Mouse (Mus musculus) hindbrain, embryonic 16.5 days (tissue): ENCODE data around the gene Fpr3. TPM values are rescaled to one million over a fixed set of nuclear protein-coding genes. Genes with fewer than 3 reads are reported as not detected.
"Not testable (repeated sequence)": the region's sequence is repeated elsewhere in the genome, so short reads cannot be mapped to it uniquely, and the experiment has no call there.

ENCODE experiments used
- ATAC-seq: fragments of 200-750 bp; cut with Nextera tagmentation; 2 replicates; pipeline ENCODE4 v1.8.0; 2017; ENCODE audit warnings: moderate TSS enrichment, moderate library complexity
- H3K27ac ChIP-seq: fragments of 300-500 bp; sonication (generic); 2 replicates; pipeline ENCODE4 v1.5.1; 2014; ENCODE audit warnings: low read depth, mild to moderate bottlenecking, control low read depth, low read length, moderate library complexity
- H3K27me3 ChIP-seq: fragments of 300-500 bp; sonication (generic); replicated peaks from 2 replicates; pipeline ENCODE4 v1.6.1; 2014; ENCODE audit warnings: low read length; ENCODE audit not compliant: control insufficient read depth, insufficient read depth
- H3K36me3 ChIP-seq: fragments of 300-500 bp; sonication (generic); 2 replicates; pipeline ENCODE4 v1.6.1; 2014; ENCODE audit warnings: mild to moderate bottlenecking, low read length, moderate library complexity, mixed read lengths; ENCODE audit not compliant: control insufficient read depth, insufficient read depth
- H3K4me1 ChIP-seq: fragments of 300-500 bp; sonication (generic); 2 replicates; pipeline ENCODE4 v1.6.1; 2014; ENCODE audit warnings: low read depth, low read length; ENCODE audit not compliant: control insufficient read depth, insufficient read depth
- H3K4me2 ChIP-seq: fragments of 300-500 bp; sonication (generic); 2 replicates; pipeline ENCODE4 v1.6.1; 2014; ENCODE audit warnings: mild to moderate bottlenecking, low read length, control low read depth, moderate library complexity
- H3K4me3 ChIP-seq: fragments of 300-500 bp; sonication (generic); 2 replicates; pipeline ENCODE4 v1.5.1; 2014; ENCODE audit warnings: mild to moderate bottlenecking, low read length, control low read depth, moderate library complexity
- H3K9ac ChIP-seq: fragments of 300-500 bp; sonication (generic); 2 replicates; pipeline ENCODE4 v1.6.1; 2014; ENCODE audit warnings: low read depth, mild to moderate bottlenecking, control low read depth, low read length, moderate library complexity
- H3K9me3 ChIP-seq: fragments of 300-500 bp; sonication (generic); 2 replicates; pipeline ENCODE4 v1.6.1; 2014; ENCODE audit warnings: mild to moderate bottlenecking, low read length, moderate library complexity; ENCODE audit not compliant: control insufficient read depth
- WGBS: fragments of 180-500 bp; shearing (Covaris S2); extraction: QIAGEN DNeasy Blood & Tissue Kit; methylation state at CpG from one replicate; pipeline ENCODE4 v1.1.7; 2014; 5-methylcytosine and 5-hydroxymethylcytosine counted together
- polyA plus RNA-seq: library from polyadenylated mRNA; unstranded; fragments of >200 nt; fragmentation: Nextera tagmentation; extraction: Ambion mirVana; gene quantifications from 2 replicates; pipeline ENCODE4 v1.2.1, GENCODE M21; 2015

Gene Fpr3
- polyA plus RNA-seq, 1 experiment from 2014 or later, result not detected

DNA sequence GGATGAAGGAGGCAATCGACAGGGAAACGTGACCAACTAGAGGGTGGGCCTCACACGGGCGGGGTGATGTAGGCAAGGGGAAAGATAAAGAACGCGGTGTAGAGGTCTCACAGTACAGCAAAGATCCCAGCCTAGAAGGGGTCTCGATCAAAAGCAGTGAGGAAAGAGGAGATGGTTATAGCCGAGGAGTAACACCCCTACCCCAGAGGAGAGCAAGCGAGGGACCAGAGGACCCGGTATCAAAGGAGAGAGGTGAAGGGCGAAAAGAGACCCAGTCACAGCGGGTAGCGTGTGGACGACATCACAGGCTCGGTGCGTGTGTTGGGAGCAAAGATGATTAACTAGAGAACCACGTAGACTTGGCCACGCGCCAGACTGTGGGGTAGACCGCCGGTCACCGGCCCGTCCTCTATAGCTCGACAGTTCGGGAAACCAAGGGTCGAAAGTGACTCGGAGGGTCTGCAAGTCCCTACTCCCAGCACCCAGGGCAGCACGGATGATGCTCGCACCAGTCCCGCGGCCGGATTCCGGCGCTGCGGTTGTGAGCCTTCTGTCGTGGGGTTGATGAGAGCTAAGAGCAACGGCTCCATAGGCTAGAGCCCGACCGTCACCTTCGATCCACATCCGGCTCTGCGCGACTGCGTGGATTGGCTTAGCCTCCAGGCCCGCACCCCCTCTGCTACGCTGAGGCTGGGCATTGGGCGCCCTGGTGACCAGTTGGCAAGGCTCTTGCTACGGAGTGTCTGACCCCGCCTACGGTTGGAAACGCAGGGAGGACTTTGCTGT, 22.2 kb downstream of the Fpr3 start:
- Histone ChIP-seq H3K9ac (peak overlapping the region; percentile 75), H3K4me1 (no peaks in the 10 kb centered on the region), H3K4me2 (peak overlapping the region; percentile 72), H3K36me3 (no peaks in the 10 kb centered on the region), H3K4me3 (peak overlapping the region; percentile 60), H3K27me3 (no peaks in the 10 kb centered on the region), H3K9me3 (0 out of 2 replicates have a peak, but pooled peaks cover 2% of the 10 kb centered on the region), H3K27ac (peak overlapping the region; percentile 76)
- WGBS, result 19% methylated on average over 51 of the region's 51 CpGs
- ATAC-seq, result peak; percentile 100

- H3K4me1 ChIP-seq, H3K27ac ChIP-seq, H3K9ac ChIP-seq, H3K27me3 ChIP-seq, ATAC-seq, H3K4me3 ChIP-seq, H3K36me3 ChIP-seq, H3K4me2 ChIP-seq, H3K9me3 ChIP-seq: not testable (repeated sequence)
- 89% methylated on average over 8 of the region's 8 CpGs for WGBS
Observed at GRCm38 (mm10) chr17:17912618-17913017, 25.0 kb downstream of the Fpr3 start.

DNA sequence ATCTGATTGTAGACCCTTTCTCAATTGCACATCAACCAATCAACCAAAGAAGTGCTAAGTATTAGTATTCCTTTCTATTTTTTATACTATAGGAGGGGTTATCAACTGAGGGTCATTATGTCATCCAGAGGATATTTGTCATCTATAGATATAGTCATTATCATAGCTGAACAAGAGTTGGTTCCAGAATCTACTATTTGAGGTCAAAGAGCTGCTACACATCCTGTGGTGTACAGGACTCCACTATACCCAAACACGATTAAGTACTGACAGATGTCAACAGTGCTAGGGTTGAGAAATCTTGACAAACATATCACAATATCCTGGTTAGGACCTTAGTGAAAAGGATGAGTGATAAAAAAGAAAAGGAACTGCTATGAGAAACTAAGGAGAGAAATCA, 29.7 kb downstream of the Fpr3 start:
- Histone ChIP-seq H3K9me3 (no peaks in the 10 kb centered on the region), H3K9ac (no peak overlapping the region), H3K27me3 (no peaks in the 10 kb centered on the region), H3K4me3 (no peak overlapping the region), H3K36me3 (no peaks in the 10 kb centered on the region), H3K4me2 (no peak overlapping the region), H3K27ac (no peak overlapping the region), H3K4me1 (no peaks in the 10 kb centered on the region)
- ATAC-seq, result no peak
- WGBS, result 88% methylated on average over 1 of the region's 1 CpGs

DNA sequence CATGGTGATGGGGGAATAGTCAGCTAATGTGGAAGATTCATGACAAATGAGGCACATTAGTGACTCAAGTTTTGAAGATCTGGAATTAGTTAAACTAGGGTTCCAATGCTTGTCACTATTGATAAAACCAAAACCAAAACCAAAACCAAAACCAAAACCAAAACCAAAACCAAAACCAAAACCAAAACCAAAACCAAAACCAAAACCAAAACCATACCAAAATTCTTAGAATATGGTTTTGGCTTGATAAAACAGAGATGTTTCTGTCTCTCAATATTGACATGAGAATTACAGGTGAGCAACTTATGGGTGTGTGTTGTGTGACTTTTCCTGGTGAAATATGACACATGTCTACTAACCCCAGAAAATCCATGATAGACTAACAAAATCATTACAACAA, 30.1 kb downstream of the Fpr3 start:
- no peak overlapping the region for H3K27ac ChIP-seq
- no peaks in the 10 kb centered on the region for H3K4me1 ChIP-seq
- no peak for ATAC-seq
- no peaks in the 10 kb centered on the region for H3K36me3 ChIP-seq
- no peak overlapping the region for H3K4me2 ChIP-seq
- H3K4me3 ChIP-seq, result no peak overlapping the region
- H3K9me3 ChIP-seq, result no peaks in the 10 kb centered on the region
- no peaks in the 10 kb centered on the region for H3K27me3 ChIP-seq
- H3K9ac ChIP-seq, result no peak overlapping the region

- Histone ChIP-seq H3K9ac (no peak overlapping the region), H3K27me3 (no peaks in the 10 kb centered on the region), H3K4me2 (no peak overlapping the region), H3K4me1 (no peaks in the 10 kb centered on the region), H3K4me3 (no peak overlapping the region), H3K36me3 (no peaks in the 10 kb centered on the region), H3K9me3 (peaks cover 3% of the 10 kb centered on the region), H3K27ac (no peak overlapping the region)
- 27% methylated on average over 1 of the region's 1 CpGs for WGBS
- ATAC-seq, result no peak
Observed at GRCm38 (mm10) chr17:17973443-17973842, 85.8 kb downstream of the Fpr3 start.

DNA sequence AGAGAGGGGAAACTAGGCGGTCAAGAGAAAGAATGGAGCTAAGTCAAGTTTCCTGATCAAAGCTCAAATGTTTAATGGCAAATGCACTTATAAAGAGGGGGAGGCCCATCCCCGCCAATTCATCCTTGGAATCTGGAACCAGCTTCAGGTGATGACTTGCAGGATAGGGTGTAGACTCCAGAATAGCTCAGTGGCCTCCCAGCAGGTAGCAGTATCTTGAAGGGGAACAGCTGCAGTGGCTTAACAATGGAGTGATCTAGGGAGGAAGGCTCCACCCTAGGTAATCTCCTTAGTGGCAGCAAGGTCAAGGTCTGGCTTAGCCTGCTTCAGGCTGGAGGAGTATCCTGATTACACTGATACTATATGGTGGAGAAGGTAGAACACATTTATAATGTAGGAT, 93.6 kb downstream of the Fpr3 start:
- peaks cover 12% of the 10 kb centered on the region; the same call in 1 of the 2 replicates for H3K9me3 ChIP-seq
- not testable (repeated sequence) for H3K27ac ChIP-seq, H3K4me1 ChIP-seq, H3K27me3 ChIP-seq, ATAC-seq, H3K4me2 ChIP-seq, H3K36me3 ChIP-seq, H3K9ac ChIP-seq, H3K4me3 ChIP-seq
- WGBS, result 84% methylated on average over 2 of the region's 2 CpGs

- WGBS, result 98% methylated on average over 1 of the region's 1 CpGs
Observed at GRCm38 (mm10) chr17:18004752-18005151, 117.1 kb downstream of the Fpr3 start.

More at GRCm38 (mm10) chr17:18004752-18005151, 117.1 kb downstream of the Fpr3 start:
- no peaks in the 10 kb centered on the region for H3K36me3 ChIP-seq
- H3K4me2 ChIP-seq, result no peak overlapping the region
- H3K27me3 ChIP-seq, result no peaks in the 10 kb centered on the region
- no peak overlapping the region for H3K9ac ChIP-seq
- no peak overlapping the region for H3K27ac ChIP-seq
- H3K4me3 ChIP-seq, result no peak overlapping the region
- H3K4me1 ChIP-seq, result no peaks in the 10 kb centered on the region
- ATAC-seq, result no peak
- H3K9me3 ChIP-seq, result no peaks in the 10 kb centered on the region

Other genes with a start within 250 kb of the Fpr3 start
- not detected in 2 replicates for gene Vmn2r90, start 184.1 kb upstream of the Fpr3 start, polyA plus RNA-seq
- gene Spaca6, start 60.7 kb upstream of the Fpr3 start, polyA plus RNA-seq, result 24.4 and 24.6 TPM in 2 replicates
- gene Has1, start 32.6 kb upstream of the Fpr3 start, polyA plus RNA-seq, result 1.7 TPM in 2 replicates
- 0.15 and 0.30 TPM in 2 replicates for gene Fpr1, start 3.9 kb upstream of the Fpr3 start, polyA plus RNA-seq
- gene Fpr2, start within 50 bp of the Fpr3 start, polyA plus RNA-seq, result 0.31 and 0.41 TPM in 2 replicates
- gene Fpr-rs4, start 133.9 kb downstream of the Fpr3 start, polyA plus RNA-seq, result not detected in 2 replicates
- gene Vmn2r124, start 161.6 kb downstream of the Fpr3 start, polyA plus RNA-seq, result 0.03 TPM in 1 of 2 replicates, not detected in the other
- gene Vmn2r91, start 197.2 kb downstream of the Fpr3 start, polyA plus RNA-seq, result not detected in 2 replicates